Mouse (Mus musculus) CD4-positive, CD25-positive, alpha-beta regulatory T cell, adult 2 months (primary cell): ENCODE measurements around the gene Faah.

Experiments used
- DNase-seq: peaks from one replicate; pipeline ENCODE4 v3.0.0-alpha.2; 2012; ENCODE audit warnings: low read depth, low spot score

Faah gene

DNA sequence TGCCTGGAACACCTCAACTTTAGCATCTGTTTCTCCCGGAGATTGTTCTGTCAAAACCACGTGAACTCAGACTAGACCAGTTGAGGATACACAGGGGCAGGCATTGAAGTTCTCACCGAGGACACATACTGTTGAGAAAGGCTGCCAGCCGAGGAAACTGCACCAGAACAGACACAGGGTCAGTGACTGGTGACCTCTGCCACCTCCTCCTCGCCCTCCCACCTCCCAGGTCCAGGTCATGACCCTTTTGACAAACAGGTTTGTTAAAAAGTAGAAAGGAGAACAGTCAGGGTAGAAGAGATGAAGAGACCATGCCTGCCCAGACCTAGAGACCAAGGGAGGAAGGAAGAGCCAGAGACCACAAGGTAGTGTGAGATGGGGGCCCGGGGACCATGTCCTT, 17.1 kb downstream of the Faah start:
- DNase-seq = no peak

DNA sequence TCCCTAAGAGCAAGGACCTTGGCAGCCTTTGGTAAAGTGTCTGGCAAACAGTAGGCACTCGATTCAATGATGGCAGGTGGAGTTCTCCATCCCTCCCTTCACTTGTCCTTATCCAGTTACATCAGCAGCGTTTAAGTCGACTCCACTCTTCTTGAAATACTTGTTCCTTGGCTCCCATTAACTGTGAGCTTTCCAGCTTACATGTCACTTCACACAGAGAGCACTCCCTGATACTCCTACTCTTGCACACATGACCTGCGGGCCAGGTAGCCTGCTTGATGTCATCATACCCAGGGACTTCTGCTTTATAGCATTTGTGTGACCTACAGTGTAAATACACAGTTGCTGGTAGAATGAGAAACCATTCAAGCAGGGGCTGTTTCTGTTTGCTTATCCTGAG, 21.0 kb downstream of the Faah start:
- no peak for DNase-seq

DNA sequence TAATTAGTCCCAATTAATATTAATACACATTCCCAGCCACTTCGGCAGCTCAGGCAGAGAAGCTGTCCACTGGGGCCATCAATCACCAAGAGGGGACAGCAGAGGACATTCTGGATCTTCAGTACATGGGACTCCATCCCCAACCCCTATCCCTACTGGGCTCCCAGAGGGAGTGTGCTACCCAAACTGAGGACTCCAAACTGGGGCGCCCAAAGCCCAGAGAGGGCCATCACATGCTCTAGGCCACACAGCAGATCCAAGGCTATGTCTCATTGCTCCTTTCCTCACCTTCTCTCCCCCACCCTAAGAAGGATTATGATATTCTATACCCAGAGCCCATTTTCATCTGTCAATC, 22.4 kb downstream of the Faah start:
- no peak for DNase-seq

DNA sequence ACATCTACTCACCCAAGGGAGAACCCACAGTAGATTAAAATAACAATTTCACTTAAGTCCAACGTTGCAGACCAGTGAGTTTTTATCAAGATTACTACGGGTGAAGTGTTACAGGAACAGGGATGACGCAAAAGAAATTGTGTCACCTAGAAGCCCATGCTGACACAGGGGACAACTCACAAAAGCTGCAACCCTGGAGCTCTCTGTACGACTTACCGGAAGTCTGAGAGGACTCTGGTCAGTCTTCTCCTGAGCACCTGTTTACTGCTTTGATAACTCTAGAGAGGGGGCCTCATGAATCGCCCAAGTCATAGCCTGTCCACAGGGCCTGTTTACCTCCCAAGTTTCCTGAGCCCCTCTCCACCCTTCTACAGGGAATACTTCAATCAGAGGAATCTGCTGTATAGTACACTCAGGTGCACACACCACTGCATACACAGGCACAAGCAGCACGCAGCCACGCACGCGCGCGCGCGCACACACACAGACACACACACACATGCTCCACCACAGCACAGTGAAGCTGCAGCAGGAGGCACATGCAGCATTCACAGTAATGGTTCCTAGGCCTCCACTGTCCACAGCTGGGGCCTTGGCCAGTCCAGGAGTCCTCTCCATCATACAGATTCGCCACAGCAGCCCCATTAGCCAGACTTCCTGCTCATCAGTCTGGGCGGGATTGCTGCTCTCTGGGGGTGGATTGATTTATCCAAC, 22.9 kb downstream of the Faah start:
- DNase-seq = no peak

DNA sequence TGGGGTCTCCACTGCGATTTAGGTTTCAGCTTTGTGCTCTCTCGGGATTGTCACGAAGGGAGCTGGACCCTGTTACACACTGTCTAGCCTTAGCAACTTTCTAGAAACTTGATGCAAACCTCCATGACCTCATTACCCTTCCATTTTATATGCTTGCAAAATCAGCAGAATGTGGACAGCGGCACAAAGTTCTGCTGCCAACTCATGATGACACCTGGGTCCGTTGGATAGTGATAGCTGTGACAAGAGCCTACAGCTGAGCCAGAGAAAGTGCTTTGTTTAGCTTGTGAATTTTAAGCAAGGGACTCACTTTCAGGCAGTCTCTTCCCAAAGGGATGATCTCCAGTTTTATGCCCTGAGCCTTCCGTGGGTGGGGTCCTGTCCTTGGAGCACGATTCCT, 28.3 kb downstream of the Faah start:
- DNase-seq = no peak

DNA sequence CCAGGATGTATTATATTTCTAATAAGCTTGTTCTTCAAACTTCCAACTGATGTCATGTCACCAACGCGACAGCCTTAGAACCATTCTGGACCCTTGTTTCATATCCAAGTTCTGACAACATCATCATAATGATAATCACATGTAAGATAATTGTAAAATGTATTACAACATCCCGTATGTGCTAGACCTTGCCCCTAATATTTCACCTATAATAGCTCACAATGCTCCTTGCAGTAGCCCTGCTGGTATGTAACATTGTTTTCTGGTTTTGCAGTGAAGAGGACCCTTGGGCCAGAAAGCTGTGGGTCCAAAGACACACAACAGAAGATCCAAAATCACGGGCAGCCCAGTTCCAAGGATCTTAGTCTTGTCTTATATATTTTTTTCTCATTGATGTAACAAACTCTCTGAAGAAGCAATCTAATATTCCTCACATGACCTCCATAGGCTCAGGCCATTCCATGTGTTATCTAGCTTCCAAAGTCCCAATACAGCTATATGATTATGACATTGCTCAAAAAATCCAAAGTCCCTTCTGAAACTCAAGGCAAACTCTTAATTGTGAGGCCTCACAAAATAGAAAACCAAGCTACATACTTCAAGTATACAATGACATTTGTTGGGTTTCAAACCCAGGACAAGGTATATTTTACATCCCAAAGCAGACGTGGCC, 29.7 kb downstream of the Faah start:
- DNase-seq = no peak

DNA sequence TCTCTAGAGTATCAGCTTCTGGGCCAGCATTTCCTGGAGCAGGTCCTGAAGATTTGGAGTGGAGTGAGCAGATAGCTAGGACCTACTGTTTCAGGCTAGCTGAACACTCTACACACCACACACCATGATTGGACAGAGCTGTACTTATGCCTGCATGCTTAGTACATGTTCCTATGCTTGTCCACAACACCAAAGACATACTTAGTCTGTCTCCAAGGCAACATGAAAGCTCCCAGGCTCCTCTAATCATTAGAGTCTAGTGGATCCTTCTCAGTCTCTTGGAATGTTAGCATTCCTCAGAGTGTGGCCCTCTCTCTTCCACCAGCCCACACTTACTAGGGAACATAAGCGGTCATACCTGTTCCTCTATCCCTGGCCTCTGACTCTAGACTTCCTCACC, 30.3 kb downstream of the Faah start:
- no peak for DNase-seq

DNA sequence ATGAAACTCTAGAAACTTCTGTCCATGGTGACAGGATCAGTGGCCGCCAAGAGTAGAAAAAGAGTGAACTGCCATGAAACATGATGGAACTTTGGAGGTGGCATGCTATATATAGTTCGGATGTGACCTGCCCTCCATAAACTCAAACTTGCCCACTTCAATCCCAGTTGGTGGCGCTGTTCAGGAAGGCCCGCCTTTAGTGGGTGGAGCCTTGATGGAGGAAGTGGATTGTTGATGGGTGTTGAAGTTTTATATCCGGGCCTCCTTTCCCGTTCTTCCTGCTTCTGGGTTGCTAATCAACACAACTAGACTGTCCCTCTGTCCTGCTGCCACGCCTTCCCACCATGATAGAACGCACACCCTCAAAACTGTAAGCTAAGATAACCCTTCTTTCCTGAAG, 32.8 kb downstream of the Faah start:
- DNase-seq = peak; percentile 46

DNA sequence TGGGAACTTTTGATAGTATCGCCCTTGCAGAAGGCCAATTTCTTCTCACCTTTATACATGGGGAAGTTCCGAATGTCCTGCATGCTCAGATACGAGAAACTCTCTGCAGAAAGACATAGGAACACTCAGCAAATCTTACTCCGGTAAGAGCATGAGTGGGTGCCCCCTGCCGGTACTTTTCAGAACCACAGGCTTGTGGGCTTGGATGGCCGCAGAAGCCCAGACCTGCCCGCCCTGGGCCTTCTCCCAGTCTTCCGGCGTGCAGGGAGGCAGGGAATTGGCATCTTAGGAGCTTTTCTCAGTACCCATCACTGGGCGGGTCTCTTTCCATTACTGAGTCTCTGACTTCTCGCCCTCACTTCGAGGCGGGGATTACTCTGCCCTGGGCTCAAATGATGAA, 33.6 kb downstream of the Faah start:
- peak; percentile 83 for DNase-seq

DNA sequence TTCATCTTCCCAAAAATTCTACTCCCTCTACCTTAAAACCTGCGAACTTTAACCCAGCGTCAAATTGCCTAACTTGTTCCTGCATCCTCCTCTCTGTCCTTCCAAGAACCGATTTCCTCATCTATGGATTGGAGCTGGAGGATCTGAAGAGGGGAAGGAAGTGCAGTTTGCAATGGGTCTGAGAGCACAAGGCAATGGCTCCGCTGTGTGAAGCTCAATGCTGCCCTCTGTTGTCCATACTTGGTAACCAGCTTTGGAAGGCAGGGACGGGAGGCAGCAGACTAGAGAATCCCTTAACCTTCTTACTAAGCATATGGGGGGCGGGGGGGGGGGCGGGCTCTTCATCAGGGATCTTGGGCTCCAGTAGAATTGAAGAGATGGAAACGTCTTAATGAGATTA, 37.0 kb downstream of the Faah start:
- peak; percentile 87 for DNase-seq

DNA sequence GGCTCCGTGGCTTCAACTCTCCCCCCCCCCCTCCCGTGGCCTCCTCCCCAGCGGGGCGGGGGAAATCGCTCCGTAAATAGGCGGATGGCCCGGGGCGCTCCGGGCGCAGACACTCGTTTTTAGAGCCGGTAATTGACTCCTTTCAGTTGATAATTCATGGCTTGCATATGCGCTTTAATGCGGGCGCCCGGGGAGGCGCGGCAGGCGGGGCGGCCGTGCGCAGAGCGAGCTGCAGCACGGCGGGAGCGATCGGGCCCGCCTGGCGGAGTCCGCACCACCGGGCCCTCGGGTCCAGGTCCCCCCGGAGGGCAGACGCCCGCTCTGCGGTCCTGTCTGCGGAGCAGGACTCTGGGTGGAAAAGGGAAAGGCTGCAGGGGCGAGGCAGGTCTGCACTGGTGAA, 38.3 kb downstream of the Faah start:
- DNase-seq = no peak

DNA sequence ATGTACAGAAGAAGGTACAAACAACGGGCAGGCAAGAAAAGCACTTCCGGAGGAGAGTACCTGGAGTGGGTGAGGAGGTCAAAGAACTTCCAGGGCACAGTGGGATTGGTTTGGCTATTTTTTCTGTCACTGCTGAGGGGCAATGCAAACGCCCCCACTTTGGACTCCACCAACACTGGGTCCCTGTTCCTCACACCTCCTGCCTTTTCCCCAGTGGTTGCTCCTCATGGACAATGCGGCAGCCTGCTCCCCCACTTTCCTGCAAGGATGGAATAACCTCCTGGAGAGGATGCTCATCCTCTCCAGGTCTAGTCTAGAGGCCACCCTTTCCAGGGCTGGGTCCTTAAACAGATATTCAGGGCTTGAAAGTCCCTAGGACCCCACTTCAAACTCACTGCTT, 38.8 kb downstream of the Faah start:
- no peak for DNase-seq

DNA sequence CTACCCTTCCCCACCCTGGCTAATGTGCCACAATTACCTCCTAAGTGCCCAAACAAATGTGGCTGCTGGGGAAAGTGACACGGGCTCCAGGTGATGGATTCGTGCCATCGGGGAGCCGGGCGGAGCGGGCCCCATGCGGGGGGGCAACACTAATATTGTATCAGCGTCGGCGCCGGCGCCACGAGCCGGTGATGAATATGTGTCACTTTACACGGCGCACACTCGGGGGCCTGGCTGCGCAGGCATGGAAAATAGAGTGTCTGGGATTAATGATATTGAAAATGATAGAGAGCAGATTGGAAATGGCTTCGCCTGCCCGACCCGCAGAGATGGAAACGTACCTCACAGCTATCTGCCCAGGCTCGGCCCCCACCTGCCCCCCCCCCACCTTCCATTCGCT, 45.2 kb downstream of the Faah start:
- DNase-seq = no peak

DNA sequence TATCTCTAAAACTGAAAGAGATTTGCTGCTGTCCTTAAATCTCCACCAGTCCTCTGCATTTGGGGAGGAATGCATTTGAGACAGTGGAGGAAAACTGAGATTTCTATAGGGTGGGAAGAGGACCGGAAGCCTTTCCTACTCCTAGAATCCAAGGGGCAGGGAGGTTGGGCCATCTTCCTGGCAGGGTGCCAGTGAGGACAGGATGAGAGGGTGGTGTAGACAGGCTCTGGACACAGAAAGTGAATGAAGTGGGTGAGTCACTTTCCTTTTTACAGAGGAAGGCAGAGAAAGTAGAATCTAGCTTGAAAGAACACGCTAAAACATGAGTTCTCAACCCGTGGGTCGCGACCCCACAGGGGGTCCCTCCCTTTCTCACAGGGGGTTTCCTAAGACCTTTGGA, 53.3 kb downstream of the Faah start:
- DNase-seq = no peak

DNA sequence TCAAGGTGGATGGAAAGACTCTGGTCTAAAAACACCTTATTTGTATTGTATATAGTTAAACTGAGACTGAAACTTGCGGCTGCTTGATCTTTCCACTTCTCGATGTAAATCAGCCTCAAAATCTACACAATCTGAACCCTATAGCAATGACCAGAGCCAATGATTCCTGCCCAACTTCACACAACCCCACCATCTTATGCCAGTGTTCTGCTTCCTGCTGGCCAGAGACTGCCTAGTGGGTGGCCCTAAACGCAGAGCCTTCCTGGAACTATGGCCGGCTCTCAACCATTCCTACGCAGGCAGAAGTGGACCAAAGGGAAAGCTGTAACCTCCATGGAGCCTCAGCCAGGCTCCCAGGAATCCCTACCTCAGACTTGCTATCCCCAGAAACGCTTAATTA, 54.0 kb downstream of the Faah start:
- DNase-seq = no peak

DNA sequence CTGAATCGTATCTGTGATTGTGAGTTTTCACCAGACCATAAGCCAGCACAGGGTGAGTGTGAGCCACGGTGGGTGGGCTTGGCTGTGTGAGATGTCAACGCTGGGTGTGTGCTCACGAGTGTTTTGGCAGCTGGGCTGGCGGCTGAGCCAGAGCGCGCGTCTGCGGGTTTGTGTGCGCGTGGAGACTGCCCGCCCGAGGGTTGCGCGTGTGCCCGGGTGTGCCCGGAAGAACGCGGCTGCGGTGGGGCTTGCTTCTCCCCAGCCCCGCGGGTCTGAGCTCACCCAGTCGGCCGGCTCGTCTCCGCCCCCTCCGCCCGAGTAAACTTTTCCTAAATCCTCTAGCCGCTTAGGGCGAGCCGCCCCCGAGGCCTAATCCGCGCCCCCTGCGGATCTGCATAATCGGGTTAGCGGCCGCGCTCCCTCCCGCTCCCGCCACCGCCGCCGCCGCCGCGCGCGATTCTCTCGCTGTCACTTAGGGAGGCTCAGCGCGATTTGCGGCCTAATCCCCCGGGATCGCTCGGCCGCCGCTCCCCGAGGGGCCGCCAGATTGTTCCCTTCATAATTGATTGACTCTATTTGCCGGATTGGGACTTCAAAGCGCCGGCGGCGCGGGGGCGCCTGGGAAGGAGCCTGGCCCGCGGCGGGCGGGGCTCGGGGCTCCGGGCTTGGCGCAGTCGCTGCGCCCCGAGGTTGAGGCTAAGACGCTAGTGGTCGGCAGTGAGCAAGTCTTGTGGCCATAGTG, 54.9 kb downstream of the Faah start:
- DNase-seq = peak; percentile 38

DNA sequence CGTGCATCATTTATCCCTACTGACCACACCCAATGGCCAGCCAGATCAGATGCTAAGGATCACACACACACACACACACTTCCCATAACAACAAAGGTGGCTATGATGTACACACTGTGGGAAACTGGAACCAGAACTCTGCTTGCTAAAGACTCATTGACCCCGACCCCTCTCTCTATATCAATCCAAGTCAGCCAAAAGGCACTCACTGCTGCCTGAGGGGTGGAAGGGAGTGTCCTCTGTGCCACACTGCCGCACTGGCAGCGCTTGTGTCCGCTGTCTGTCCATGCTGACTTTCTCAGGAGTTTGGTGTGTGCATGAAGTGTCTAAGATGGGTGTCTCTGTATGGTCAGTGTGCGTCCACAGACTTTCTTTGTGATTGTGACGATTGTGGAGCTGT, 55.7 kb downstream of the Faah start:
- DNase-seq = no peak

DNA sequence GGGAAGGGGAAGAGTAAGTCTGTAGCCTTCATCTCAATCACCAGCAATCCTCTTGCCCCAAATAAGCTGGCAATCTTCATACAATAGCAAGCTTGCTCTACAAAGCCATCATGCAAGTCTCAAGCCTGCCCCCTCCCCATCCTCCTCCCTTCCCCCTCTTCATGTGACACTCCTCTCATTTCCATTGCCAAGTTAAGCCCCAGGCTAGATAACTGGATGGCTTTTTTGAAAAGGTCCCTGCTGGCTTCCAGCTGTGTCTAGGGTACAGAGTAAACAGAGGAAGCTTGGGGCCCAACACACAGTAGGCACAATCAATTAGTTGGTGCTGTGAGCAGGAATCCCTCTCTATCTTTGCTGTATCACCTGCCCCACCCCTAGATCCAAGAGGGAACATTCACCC, 58.2 kb downstream of the Faah start:
- DNase-seq = no peak

DNA sequence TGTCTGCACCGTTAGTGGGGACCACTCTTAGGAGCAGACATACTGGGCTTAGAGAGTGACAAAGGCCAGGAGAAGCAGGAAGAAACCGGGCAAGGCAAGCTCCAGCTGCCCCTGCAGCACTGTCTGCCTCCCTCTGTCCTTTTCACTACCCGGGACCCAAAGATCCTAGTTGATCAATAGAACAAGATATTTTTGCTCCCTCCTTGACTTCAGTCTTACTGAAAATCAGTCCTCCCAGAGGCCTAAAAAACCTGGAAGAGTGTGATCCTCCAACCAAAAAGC, 62.3 kb downstream of the Faah start:
- no peak for DNase-seq

DNA sequence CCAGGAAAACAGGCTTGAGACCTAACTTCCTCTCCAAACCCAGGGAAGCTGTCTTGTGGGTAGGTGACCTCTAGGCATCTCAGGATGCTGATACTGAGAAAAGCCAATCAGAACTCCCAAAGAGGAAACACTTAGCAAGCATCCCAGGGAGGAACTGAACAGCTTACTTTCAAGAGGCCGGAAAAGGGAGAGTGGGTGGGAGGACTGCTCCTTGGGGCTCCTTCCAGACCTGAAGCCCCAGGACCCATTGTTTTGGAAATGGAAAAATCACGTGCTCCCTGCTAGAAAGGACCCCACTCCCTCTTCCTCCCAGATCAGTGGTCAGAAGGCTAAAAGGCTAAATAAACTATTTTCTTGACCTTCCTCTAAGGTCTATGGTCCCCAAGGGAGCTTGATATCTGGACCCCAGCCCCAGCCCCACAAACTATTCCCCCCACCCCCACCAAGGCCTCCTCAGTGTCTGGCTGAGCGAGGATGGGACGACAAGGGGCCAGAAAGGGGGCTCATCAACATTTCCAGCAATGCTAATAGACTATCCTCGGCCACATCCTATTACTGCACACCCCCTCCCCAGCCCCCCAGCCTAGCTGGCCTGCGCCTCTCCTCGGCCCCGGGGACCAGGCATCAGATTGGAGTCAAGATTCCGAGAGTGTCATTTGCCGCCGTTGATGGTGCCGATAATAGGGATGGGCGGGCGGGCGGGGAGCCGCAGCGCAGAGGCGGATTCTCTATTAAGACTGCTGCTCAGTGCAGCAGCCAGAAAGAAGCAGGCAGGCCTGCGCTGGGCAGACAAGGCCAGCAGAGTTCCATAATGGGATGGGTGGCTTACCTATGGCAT, 62.9 kb downstream of the Faah start:
- DNase-seq = no peak

DNA sequence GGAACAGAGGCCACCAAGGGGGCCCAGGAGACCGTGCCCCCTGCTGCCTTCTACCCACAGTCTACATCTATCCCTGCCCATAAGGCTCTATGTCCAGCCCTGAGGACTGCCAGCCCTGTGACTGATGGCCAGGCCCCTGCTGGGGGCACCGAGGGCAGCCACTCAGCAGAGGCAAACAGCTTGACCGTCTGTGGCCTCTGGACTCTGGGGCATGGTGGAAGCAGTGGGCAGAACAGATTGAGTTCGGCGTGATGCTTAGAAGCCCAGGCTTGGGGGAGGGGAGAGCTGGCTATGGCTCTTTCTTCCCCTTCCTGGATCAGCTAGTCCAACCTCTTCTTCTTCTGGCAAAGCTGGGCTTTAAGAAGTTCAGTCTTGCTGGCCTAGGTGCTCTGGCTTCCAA, 64.2 kb downstream of the Faah start:
- DNase-seq = no peak

DNA sequence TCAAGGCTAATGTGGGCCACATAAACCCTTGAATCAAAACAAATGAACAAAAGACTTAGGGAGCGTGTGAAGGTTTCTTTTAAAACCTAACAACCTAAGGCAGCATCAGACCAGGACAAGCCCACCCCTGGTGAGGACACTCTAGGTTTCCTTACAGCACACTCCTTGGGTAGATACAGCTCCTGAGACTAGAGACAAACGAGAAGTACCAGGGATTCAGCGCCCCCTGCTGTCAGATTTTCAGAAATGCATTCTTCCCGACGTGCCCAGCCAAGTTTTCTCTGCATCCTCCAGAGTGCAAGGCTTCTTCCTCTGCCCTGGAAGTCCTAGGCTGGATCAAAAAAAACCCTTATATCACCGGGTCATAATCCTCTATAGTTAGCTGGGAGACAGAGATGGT, 65.0 kb downstream of the Faah start:
- peak; percentile 74 for DNase-seq
